In the genomic region with DNA sequence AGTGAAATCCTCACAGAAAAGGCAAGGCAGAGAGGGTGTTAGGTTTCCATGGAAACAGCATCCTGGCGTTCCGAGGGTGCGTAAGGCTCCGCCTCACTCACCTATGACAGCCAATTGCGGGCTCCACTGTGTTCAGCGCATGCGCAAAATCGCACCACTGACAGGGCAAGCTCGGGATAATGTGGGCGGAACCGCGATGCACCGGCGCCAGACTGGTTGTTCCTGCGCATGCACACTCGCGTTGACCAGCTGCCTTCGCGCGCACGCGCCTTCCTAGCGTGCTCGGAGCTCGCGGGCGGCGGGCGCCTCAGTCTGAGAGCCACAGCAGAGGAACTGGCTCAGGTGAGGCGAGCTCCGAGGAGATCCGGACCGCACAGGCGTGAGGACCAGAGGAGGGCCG, we compare ENCODE assay signal across 8 mouse cellular contexts. TPM values are rescaled to one million over a fixed set of nuclear protein-coding genes. Genes with fewer than 3 reads are reported as not detected.
DNase-seq lines count a peak whose midpoint lies in the region; ATAC-seq and TF ChIP-seq lines count a peak whose summit lies in the region.

TSS of gene Thop1 (plus strand) at position 200 of the 400 bp plus-strand sequence.

- ATAC-seq in embryonic facial prominence, embryonic 15.5 days (ENCODE audit: insufficient number of reproducible peaks, low FRiP score, low TSS enrichment, low read depth) = peak; percentile 94
- peak; percentile 96 for ATAC-seq in limb, embryonic 14.5 days (ENCODE audit: low FRiP score, low read depth)
- peak; percentile 96 for ATAC-seq in midbrain, postnatal 0 days (ENCODE audit: low FRiP score)

- peaks cover 20% of the 10 kb centered on the region for H3K36me3 ChIP-seq in embryonic facial prominence, embryonic 15.5 days
- H3K36me3 ChIP-seq in limb, embryonic 14.5 days (ENCODE audit: control insufficient read depth, insufficient read depth, low read length) = peaks cover 22% of the 10 kb centered on the region
- H3K36me3 ChIP-seq in midbrain, postnatal 0 days (ENCODE audit: insufficient read depth, low read length) = peaks cover 16% of the 10 kb centered on the region

- peak; percentile 99 for DNase-seq in 416B (ENCODE audit: low read depth)
- DNase-seq in heart, adult 8-10 months (ENCODE audit: low spot score) = peak; percentile 97
- peak; percentile 99 for DNase-seq in kidney, adult 9 months
- DNase-seq in limb, embryonic 14.5 days (ENCODE audit: low spot score) = peak; percentile 99
- DNase-seq in midbrain, postnatal 0 days (ENCODE audit: low spot score) = peak; percentile 100
- peak; percentile 91 for DNase-seq in spleen, postnatal 14 days (ENCODE audit: low spot score in 2 of 2)

- H3K9ac ChIP-seq in embryonic facial prominence, embryonic 15.5 days = peak within 1 kb of the TSS; percentile 85
- H3K9ac ChIP-seq in limb, embryonic 14.5 days (ENCODE audit: low read depth, low read length, severe bottlenecking) = peak within 1 kb of the TSS; percentile 77
- H3K9ac ChIP-seq in midbrain, postnatal 0 days (replicated peaks; ENCODE audit: low read length, poor library complexity, severe bottlenecking) = peak within 1 kb of the TSS; percentile 83

- TF ChIP-seq CTCF in bone marrow, adult 2 months (IDR thresholded peaks at IDR 0.05; ENCODE audit: control insufficient read depth, insufficient read depth, low read length) = no peak
- no peak; the same call in 1 of the 2 replicates for TF ChIP-seq CTCF in midbrain, postnatal 0 days (IDR thresholded peaks at IDR 0.05)

- H3K27ac ChIP-seq in bone marrow, adult 2 months (ENCODE audit: control insufficient read depth, insufficient read depth, low read depth, low read length, poor library complexity) = peak within 1 kb of the TSS; percentile 27; the same call in 1 of the 2 replicates
- peak within 1 kb of the TSS; percentile 65 for H3K27ac ChIP-seq in embryonic facial prominence, embryonic 15.5 days (replicated peaks)
- H3K27ac ChIP-seq in limb, embryonic 14.5 days (replicated peaks; ENCODE audit: low read depth, low read length) = peak within 1 kb of the TSS; percentile 48
- H3K27ac ChIP-seq in midbrain, postnatal 0 days (ENCODE audit: low read depth, low read length) = peak within 1 kb of the TSS; percentile 69

- 0% methylated on average over 35 of the region's 35 CpGs for whole genome bisulfite sequencing in bone marrow, adult 2 months
- WGBS in embryonic facial prominence, embryonic 15.5 days = 0% methylated on average over 35 of the region's 35 CpGs
- under 1% methylated on average over 32 of the region's 35 CpGs for WGBS in limb, embryonic 14.5 days
- WGBS in midbrain, postnatal 0 days = under 1% methylated on average over 35 of the region's 35 CpGs

- H3K4me3 ChIP-seq in bone marrow, adult 2 months (replicated peaks; ENCODE audit: control insufficient read depth, low read depth, low read length) = peak within 1 kb of the TSS; percentile 45
- peak within 1 kb of the TSS; percentile 76 for H3K4me3 ChIP-seq in embryonic facial prominence, embryonic 15.5 days (replicated peaks)
- H3K4me3 ChIP-seq in limb, embryonic 14.5 days (replicated peaks; ENCODE audit: low read length) = peak within 1 kb of the TSS; percentile 73
- peak within 1 kb of the TSS; percentile 66 for H3K4me3 ChIP-seq in midbrain, postnatal 0 days (ENCODE audit: low read depth, low read length)

- peaks cover 3% of the 10 kb centered on the region; the same call in 1 of the 2 replicates for H3K4me1 ChIP-seq in bone marrow, adult 2 months (ENCODE audit: control insufficient read depth, insufficient read depth, low read length)
- H3K4me1 ChIP-seq in embryonic facial prominence, embryonic 15.5 days = peaks cover 23% of the 10 kb centered on the region
- H3K4me1 ChIP-seq in limb, embryonic 14.5 days (ENCODE audit: control insufficient read depth, insufficient read depth, low read length) = peaks cover 6% of the 10 kb centered on the region
- H3K4me1 ChIP-seq in midbrain, postnatal 0 days (ENCODE audit: insufficient read depth, low read length) = peaks cover 13% of the 10 kb centered on the region

- H3K27me3 ChIP-seq in embryonic facial prominence, embryonic 15.5 days = no peaks in the 10 kb centered on the region
- H3K27me3 ChIP-seq in limb, embryonic 14.5 days (ENCODE audit: control insufficient read depth, insufficient read depth, low read length) = no peaks in the 10 kb centered on the region
- no peaks in the 10 kb centered on the region for H3K27me3 ChIP-seq in midbrain, postnatal 0 days (ENCODE audit: insufficient read depth, low read length)

- H3K9me3 ChIP-seq in embryonic facial prominence, embryonic 15.5 days (replicated peaks) = no peaks in the 10 kb centered on the region
- H3K9me3 ChIP-seq in limb, embryonic 14.5 days (ENCODE audit: control insufficient read depth, low read length) = no peaks in the 10 kb centered on the region
- H3K9me3 ChIP-seq in midbrain, postnatal 0 days (ENCODE audit: low read length) = no peaks in the 10 kb centered on the region

- H3K4me2 ChIP-seq in embryonic facial prominence, embryonic 15.5 days (replicated peaks) = peak within 1 kb of the TSS; percentile 74
- peak within 1 kb of the TSS; percentile 47 for H3K4me2 ChIP-seq in limb, embryonic 14.5 days (replicated peaks; ENCODE audit: low read depth, low read length, severe bottlenecking)
- H3K4me2 ChIP-seq in midbrain, postnatal 0 days (ENCODE audit: low read depth, low read length, poor library complexity, severe bottlenecking) = peak within 1 kb of the TSS; percentile 79

- TF ChIP-seq POLR2A in bone marrow, adult 2 months (IDR thresholded peaks at IDR 0.05; ENCODE audit: borderline replicate concordance, control insufficient read depth, low read depth, low read length) = peak; percentile 81; the same call in 1 of the 2 replicates
- peak; percentile 84; the same call in 1 of the 2 replicates for TF ChIP-seq POLR2A in limb, embryonic 14.5 days (IDR thresholded peaks at IDR 0.05; ENCODE audit: borderline replicate concordance, extremely low read depth, insufficient read depth, insufficient read length)

RNA-seq across cellular contexts. Expression of gene Thop1, which starts in this region (rescaled TPM):
- 10.3 and 16.7 TPM in 2 replicates for polyA plus RNA-seq in bone marrow, adult 2 months (2011; ENCODE audit: insufficient read depth, insufficient read length, low replicate concordance, missing spikeins)
- 81.3 and 87.7 TPM in 2 replicates for polyA plus RNA-seq in embryonic facial prominence, embryonic 15.5 days (2015; fragmentation: Nextera tagmentation; extraction: Ambion mirVana)
- 10 to 100 TPM; 12.3 to 14.9 (median 13.2) TPM for total RNA-seq in heart, adult 8-10 months (2022)
- polyA plus RNA-seq in limb, embryonic 14.5 days (2012; rRNA removed) = 79.0 and 93.4 TPM in 2 replicates
- 52.4 and 54.1 TPM in 2 replicates for polyA plus RNA-seq in limb, embryonic 14.5 days (2014; fragmentation: Nextera tagmentation; extraction: Ambion mirVana)
- total RNA-seq in midbrain, postnatal 0 days (2014; rRNA removed) = 59.9 and 67.1 TPM in 2 replicates
- polyA plus RNA-seq in midbrain, postnatal 0 days (2015; fragmentation: Nextera tagmentation; extraction: Ambion mirVana) = 35.2 and 35.8 TPM in 2 replicates

Comparison
In these comparisons a context has a peak if more than half of its experiments do, and no peak if none do; other contexts are left out.
1. Peak in every context shown above with its lines: DNase-seq, ATAC-seq, H3K4me3 ChIP-seq and H3K27ac ChIP-seq.